Mouse (Mus musculus): ENCODE measurements around the gene Panx3. TPM values are rescaled to one million over a fixed set of nuclear protein-coding genes. Genes with fewer than 3 reads are reported as not detected.

Gene Panx3
- polyA plus RNA-seq, 1 experiment from 2014 or later, result not detected

DNA sequence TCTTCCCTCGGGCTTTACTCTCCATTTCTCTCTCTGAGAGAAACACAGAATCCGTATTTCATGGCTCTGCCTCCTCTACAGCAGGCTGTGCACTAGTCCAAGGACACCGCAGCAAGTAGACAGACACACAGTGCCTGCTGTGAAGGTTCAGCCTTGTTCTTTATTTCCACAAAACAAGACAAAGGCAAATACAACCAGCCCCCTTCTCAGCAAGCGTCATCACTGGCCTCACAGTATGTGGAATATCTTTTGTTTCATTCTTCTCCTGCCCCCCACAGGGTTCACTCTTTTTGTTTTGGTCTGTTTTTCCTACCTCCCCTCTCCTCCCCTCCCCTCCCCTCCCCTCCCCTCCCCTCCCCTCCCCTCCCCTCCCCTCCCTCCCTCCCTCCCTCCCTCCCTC is 40.5 kb downstream of the Panx3 start:
- ATAC-seq (ENCODE audit: insufficient number of reproducible peaks, insufficient read depth, low FRiP score, low read depth), result no peak
- H3K27ac ChIP-seq (ENCODE audit: low read length), result no peak overlapping the region
- no peak overlapping the region for H3K4me3 ChIP-seq (ENCODE audit: low read depth, low read length)
- no peaks in the 10 kb centered on the region for H3K4me1 ChIP-seq (ENCODE audit: control insufficient read depth, insufficient read depth, low read length)
- H3K9ac ChIP-seq (replicated peaks; ENCODE audit: low read depth, low read length), result no peak overlapping the region
- no peaks in the 10 kb centered on the region for H3K36me3 ChIP-seq (ENCODE audit: control insufficient read depth, insufficient read depth, low read length)
- no peaks in the 10 kb centered on the region for H3K27me3 ChIP-seq (ENCODE audit: control insufficient read depth, insufficient read depth, low read length)
- WGBS, result 69% methylated on average over 4 of the region's 4 CpGs
- H3K4me2 ChIP-seq (replicated peaks; ENCODE audit: low read depth, low read length), result no peak overlapping the region
- no peaks in the 10 kb centered on the region for H3K9me3 ChIP-seq (ENCODE audit: control insufficient read depth, low read depth, low read length)

DNA sequence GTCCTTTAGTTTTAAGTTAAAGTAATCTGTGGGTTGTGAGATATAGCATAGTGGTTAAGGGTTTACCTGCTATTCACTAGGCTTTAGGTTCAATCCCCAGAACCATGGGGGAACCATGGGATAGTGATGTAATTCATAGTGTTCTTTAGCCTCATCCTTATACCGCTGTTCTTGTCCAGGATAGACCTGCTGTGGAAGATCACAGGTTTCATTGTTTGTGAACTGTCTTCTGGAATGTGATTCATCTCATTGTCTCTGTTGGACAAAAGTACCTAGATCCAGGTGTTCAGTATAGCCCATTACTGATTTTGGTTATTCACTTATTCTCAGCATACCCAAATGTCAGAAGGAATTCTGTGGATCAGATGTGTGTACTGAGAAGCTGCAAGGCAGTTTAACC is 41.8 kb downstream of the Panx3 start:
- 90% methylated on average over 1 of the region's 1 CpGs for WGBS
- Histone ChIP-seq H3K4me2 (replicated peaks; ENCODE audit: low read depth, low read length) (no peak overlapping the region), H3K27me3 (ENCODE audit: control insufficient read depth, insufficient read depth, low read length) (no peaks in the 10 kb centered on the region), H3K4me1 (ENCODE audit: control insufficient read depth, insufficient read depth, low read length) (no peaks in the 10 kb centered on the region), H3K9ac (replicated peaks; ENCODE audit: low read depth, low read length) (no peak overlapping the region), H3K4me3 (ENCODE audit: low read depth, low read length) (no peak overlapping the region), H3K27ac (ENCODE audit: low read length) (no peak overlapping the region), H3K36me3 (ENCODE audit: control insufficient read depth, insufficient read depth, low read length) (no peaks in the 10 kb centered on the region), H3K9me3 (ENCODE audit: control insufficient read depth, low read depth, low read length) (no peaks in the 10 kb centered on the region)
- no peak for ATAC-seq (ENCODE audit: insufficient number of reproducible peaks, insufficient read depth, low FRiP score, low read depth)

DNA sequence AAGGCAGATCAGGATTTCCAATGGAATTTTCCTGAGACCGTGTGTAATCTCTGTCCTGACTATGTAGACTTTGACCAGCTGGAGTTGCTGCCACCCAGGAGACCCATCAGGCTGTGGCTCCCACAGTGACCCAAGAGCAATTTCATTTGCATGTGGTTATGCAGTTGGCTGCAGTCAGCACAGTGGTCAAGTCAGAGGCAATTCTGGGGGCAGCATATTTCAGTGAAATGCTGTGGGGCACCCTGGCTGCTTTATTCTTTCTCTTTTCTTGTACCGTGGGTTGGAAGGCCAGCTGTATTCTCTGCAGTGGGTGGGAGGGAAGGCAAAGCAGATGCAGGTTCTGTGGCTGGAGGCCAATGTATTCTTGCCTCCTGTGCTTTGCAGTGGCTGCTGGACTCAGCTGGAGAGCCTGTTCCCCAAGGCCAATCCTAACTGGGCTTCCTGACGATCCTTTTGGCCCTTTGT is 42.9 kb downstream of the Panx3 start:
- no peak overlapping the region for H3K27ac ChIP-seq (ENCODE audit: low read length)
- H3K9ac ChIP-seq (replicated peaks; ENCODE audit: low read depth, low read length), result no peak overlapping the region
- no peaks in the 10 kb centered on the region for H3K36me3 ChIP-seq (ENCODE audit: control insufficient read depth, insufficient read depth, low read length)
- no peaks in the 10 kb centered on the region for H3K9me3 ChIP-seq (ENCODE audit: control insufficient read depth, low read depth, low read length)
- no peak overlapping the region for H3K4me3 ChIP-seq (ENCODE audit: low read depth, low read length)
- WGBS, result 28% methylated on average over 3 of the region's 3 CpGs
- no peak for ATAC-seq (ENCODE audit: insufficient number of reproducible peaks, insufficient read depth, low FRiP score, low read depth)
- H3K4me2 ChIP-seq (replicated peaks; ENCODE audit: low read depth, low read length), result no peak overlapping the region
- H3K4me1 ChIP-seq (ENCODE audit: control insufficient read depth, insufficient read depth, low read length), result no peaks in the 10 kb centered on the region
- no peaks in the 10 kb centered on the region for H3K27me3 ChIP-seq (ENCODE audit: control insufficient read depth, insufficient read depth, low read length)

GRCm38 (mm10) chr9:37625641-37626040 is 43.4 kb downstream of the Panx3 start:
- H3K9ac ChIP-seq (replicated peaks; ENCODE audit: low read depth, low read length), result no peak overlapping the region
- H3K4me1 ChIP-seq (ENCODE audit: control insufficient read depth, insufficient read depth, low read length), result no peaks in the 10 kb centered on the region
- WGBS, result 54% methylated on average over 7 of the region's 7 CpGs
- H3K27ac ChIP-seq (ENCODE audit: low read length), result no peak overlapping the region
- no peaks in the 10 kb centered on the region for H3K9me3 ChIP-seq (ENCODE audit: control insufficient read depth, low read depth, low read length)
- H3K36me3 ChIP-seq (ENCODE audit: control insufficient read depth, insufficient read depth, low read length), result no peaks in the 10 kb centered on the region
- no peak overlapping the region for H3K4me2 ChIP-seq (replicated peaks; ENCODE audit: low read depth, low read length)
- H3K4me3 ChIP-seq (ENCODE audit: low read depth, low read length), result no peak overlapping the region
- ATAC-seq (ENCODE audit: insufficient number of reproducible peaks, insufficient read depth, low FRiP score, low read depth), result no peak
- H3K27me3 ChIP-seq (ENCODE audit: control insufficient read depth, insufficient read depth, low read length), result no peaks in the 10 kb centered on the region

GRCm38 (mm10) chr9:37625129-37625528 is 43.9 kb downstream of the Panx3 start:
- Histone ChIP-seq H3K9me3 (ENCODE audit: control insufficient read depth, low read depth, low read length) (no peaks in the 10 kb centered on the region), H3K36me3 (ENCODE audit: control insufficient read depth, insufficient read depth, low read length) (no peaks in the 10 kb centered on the region), H3K4me2 (replicated peaks; ENCODE audit: low read depth, low read length) (no peak overlapping the region), H3K4me3 (ENCODE audit: low read depth, low read length) (no peak overlapping the region), H3K4me1 (ENCODE audit: control insufficient read depth, insufficient read depth, low read length) (no peaks in the 10 kb centered on the region), H3K9ac (replicated peaks; ENCODE audit: low read depth, low read length) (no peak overlapping the region), H3K27ac (ENCODE audit: low read length) (no peak overlapping the region), H3K27me3 (ENCODE audit: control insufficient read depth, insufficient read depth, low read length) (no peaks in the 10 kb centered on the region)
- no peak for ATAC-seq (ENCODE audit: insufficient number of reproducible peaks, insufficient read depth, low FRiP score, low read depth)
- 63% methylated on average over 3 of the region's 3 CpGs for WGBS

- WGBS, result 71% methylated on average over 1 of the region's 1 CpGs
- Histone ChIP-seq H3K27ac (ENCODE audit: low read length) (no peak overlapping the region), H3K9me3 (ENCODE audit: control insufficient read depth, low read depth, low read length) (no peaks in the 10 kb centered on the region), H3K4me1 (ENCODE audit: control insufficient read depth, insufficient read depth, low read length) (no peaks in the 10 kb centered on the region), H3K36me3 (ENCODE audit: control insufficient read depth, insufficient read depth, low read length) (no peaks in the 10 kb centered on the region), H3K27me3 (ENCODE audit: control insufficient read depth, insufficient read depth, low read length) (no peaks in the 10 kb centered on the region), H3K4me2 (replicated peaks; ENCODE audit: low read depth, low read length) (no peak overlapping the region), H3K4me3 (ENCODE audit: low read depth, low read length) (no peak overlapping the region), H3K9ac (replicated peaks; ENCODE audit: low read depth, low read length) (no peak overlapping the region)
- ATAC-seq (ENCODE audit: insufficient number of reproducible peaks, insufficient read depth, low FRiP score, low read depth), result no peak
Observed at GRCm38 (mm10) chr9:37624502-37624901, 44.5 kb downstream of the Panx3 start.

DNA sequence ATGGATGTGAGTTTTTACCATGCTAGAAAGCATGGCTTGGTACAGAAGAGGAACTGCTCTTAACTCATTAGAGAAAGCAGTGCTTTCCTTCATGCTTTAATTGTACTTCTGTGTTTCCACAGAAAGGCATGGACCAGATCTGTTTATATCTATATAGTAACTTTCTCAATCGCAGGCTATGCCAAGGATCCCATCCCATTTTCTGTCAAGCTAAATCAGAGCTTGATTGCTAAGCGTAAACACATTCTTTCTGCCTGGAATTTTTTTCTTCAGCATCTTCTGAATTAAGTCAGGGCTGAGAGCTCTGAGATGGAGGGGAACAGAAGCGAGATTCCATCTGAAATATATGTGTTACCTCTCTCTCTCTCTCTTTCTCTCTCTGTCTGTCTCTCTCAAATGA is 45.1 kb downstream of the Panx3 start:
- no peaks in the 10 kb centered on the region for H3K9me3 ChIP-seq (ENCODE audit: control insufficient read depth, low read depth, low read length)
- ATAC-seq (ENCODE audit: insufficient number of reproducible peaks, insufficient read depth, low FRiP score, low read depth), result no peak
- H3K4me2 ChIP-seq (replicated peaks; ENCODE audit: low read depth, low read length), result no peak overlapping the region
- no peaks in the 10 kb centered on the region for H3K27me3 ChIP-seq (ENCODE audit: control insufficient read depth, insufficient read depth, low read length)
- H3K4me1 ChIP-seq (ENCODE audit: control insufficient read depth, insufficient read depth, low read length), result no peaks in the 10 kb centered on the region
- no peak overlapping the region for H3K9ac ChIP-seq (replicated peaks; ENCODE audit: low read depth, low read length)
- no peaks in the 10 kb centered on the region for H3K36me3 ChIP-seq (ENCODE audit: control insufficient read depth, insufficient read depth, low read length)
- H3K27ac ChIP-seq (ENCODE audit: low read length), result no peak overlapping the region
- WGBS, result 71% methylated on average over 3 of the region's 3 CpGs
- no peak overlapping the region for H3K4me3 ChIP-seq (ENCODE audit: low read depth, low read length)

DNA sequence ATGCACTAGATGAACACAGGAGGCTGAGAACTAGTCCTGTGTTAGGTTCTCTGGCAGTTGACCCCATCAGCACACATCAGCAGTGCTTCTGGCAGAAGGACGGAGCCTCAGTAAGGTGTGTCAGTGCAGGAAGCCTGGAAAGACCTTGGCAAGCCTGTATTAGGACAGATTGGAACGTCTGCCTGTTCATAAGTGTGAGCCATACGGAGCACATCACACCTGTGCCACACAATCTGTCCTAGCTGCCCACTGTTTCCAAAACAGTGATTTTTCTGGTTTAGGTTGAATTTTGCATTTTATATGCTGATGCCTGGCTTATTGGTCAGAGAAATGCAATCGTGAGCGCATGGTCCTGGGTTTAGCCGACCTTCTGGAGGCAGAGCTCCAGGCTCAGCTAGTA is 47.7 kb downstream of the Panx3 start:
- Histone ChIP-seq H3K4me1 (ENCODE audit: control insufficient read depth, insufficient read depth, low read length) (no peaks in the 10 kb centered on the region), H3K36me3 (ENCODE audit: control insufficient read depth, insufficient read depth, low read length) (no peaks in the 10 kb centered on the region), H3K9me3 (ENCODE audit: control insufficient read depth, low read depth, low read length) (no peaks in the 10 kb centered on the region), H3K27ac (ENCODE audit: low read length) (no peak overlapping the region), H3K27me3 (ENCODE audit: control insufficient read depth, insufficient read depth, low read length) (no peaks in the 10 kb centered on the region), H3K9ac (replicated peaks; ENCODE audit: low read depth, low read length) (no peak overlapping the region), H3K4me3 (ENCODE audit: low read depth, low read length) (no peak overlapping the region), H3K4me2 (replicated peaks; ENCODE audit: low read depth, low read length) (no peak overlapping the region)
- ATAC-seq (ENCODE audit: insufficient number of reproducible peaks, insufficient read depth, low FRiP score, low read depth), result no peak
- WGBS, result 84% methylated on average over 6 of the region's 6 CpGs

- Histone ChIP-seq H3K27ac (ENCODE audit: low read length) (no peak overlapping the region), H3K4me1 (ENCODE audit: control insufficient read depth, insufficient read depth, low read length) (no peaks in the 10 kb centered on the region), H3K36me3 (ENCODE audit: control insufficient read depth, insufficient read depth, low read length) (no peaks in the 10 kb centered on the region), H3K9ac (replicated peaks; ENCODE audit: low read depth, low read length) (no peak overlapping the region), H3K4me3 (ENCODE audit: low read depth, low read length) (no peak overlapping the region), H3K27me3 (ENCODE audit: control insufficient read depth, insufficient read depth, low read length) (no peaks in the 10 kb centered on the region), H3K9me3 (ENCODE audit: control insufficient read depth, low read depth, low read length) (no peaks in the 10 kb centered on the region), H3K4me2 (replicated peaks; ENCODE audit: low read depth, low read length) (no peak overlapping the region)
- 44% methylated on average over 2 of the region's 2 CpGs for WGBS
- no peak for ATAC-seq (ENCODE audit: insufficient number of reproducible peaks, insufficient read depth, low FRiP score, low read depth)
Observed at GRCm38 (mm10) chr9:37616770-37617169, 52.3 kb downstream of the Panx3 start.

Data from stomach, embryonic 14.5 days (tissue).